Mouse (Mus musculus) naive thymus-derived CD4-positive, alpha-beta T cell, adult 2 months (primary cell): ENCODE results near the gene Pip4k2a.
A peak's percentile ranks its signal among the peaks of the same experiment; 100 is the strongest.

ENCODE experiments used
- DNase-seq: peaks from one replicate; pipeline ENCODE4 v3.0.0-alpha.2; 2011; ENCODE audit warnings: low read depth

Pip4k2a gene

DNA sequence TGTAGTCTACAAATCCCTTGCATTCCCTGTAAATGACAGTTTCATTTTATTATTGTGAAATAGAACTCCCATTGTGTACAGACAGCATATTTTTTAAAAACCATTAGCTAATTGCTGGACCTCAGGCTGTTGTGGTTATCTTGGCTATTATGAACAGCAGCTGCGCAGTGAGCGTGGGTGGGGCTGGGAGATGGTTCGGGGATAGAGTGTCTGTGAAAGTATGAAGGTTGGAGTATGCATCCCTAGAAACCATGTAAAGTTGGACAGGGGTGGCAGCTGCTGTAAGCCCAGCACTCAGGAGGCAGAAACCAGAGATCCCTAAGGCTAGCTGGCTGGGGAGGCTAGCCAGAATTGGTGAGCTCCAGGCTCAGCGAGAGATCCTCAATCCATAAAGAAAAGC, 158.4 kb downstream of the Pip4k2a start:
- no peak for DNase-seq

DNA sequence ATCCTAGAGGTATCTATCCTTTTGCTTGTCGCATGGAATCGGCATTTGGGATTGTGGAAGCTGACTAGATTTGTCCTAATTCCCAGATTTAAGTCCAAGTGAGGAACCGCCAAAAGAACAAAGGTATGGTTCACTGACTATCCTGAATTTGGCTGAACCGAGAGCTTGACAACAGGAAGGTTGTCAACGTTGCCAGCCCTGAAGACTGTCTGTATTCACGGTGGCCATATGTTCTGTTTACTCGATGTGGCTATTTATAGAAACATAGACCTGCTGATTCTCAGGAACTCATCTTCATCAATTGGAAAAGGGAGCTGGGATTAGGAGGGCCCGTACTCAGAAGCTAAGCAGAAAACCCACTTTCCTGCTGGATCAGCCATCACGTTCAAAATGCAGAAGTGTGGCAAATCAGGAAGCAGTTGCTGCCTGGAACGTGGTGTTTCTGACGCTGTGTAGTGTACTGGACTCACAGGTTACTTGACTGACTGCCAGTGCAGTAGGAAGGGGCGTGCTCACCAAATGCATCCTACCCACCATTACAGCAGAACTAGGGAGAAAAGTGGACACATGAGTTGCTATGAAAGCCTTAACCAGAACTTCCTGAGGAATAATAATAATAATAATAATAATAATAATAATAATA, 162.5 kb downstream of the Pip4k2a start:
- no peak for DNase-seq

DNA sequence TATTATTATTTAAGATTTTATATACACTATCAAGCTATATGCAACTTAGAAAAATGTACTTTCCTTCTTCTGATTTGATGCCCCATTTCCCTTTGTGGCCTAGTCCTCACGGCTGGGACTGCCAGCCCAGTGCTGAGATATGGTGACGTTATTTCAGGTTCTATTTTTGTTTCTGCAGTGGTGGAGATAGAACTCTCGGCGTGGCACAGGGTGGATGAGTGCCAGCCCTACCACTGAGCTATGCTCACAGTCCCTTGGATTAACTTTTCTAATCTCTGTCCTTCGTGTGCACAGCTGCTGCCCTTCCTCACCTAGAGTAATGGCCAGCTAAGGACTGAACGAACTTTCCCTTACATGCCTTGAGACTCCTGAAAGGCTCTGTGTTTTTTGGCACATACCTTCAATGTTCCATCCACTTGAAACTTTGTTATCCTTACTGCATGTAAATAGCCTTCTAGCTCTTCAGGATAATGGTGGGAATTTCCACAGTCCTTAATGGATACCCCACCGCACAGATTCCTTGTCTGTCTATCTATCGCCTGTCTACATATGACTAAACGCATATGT, 164.8 kb downstream of the Pip4k2a start:
- DNase-seq: no peak

DNA sequence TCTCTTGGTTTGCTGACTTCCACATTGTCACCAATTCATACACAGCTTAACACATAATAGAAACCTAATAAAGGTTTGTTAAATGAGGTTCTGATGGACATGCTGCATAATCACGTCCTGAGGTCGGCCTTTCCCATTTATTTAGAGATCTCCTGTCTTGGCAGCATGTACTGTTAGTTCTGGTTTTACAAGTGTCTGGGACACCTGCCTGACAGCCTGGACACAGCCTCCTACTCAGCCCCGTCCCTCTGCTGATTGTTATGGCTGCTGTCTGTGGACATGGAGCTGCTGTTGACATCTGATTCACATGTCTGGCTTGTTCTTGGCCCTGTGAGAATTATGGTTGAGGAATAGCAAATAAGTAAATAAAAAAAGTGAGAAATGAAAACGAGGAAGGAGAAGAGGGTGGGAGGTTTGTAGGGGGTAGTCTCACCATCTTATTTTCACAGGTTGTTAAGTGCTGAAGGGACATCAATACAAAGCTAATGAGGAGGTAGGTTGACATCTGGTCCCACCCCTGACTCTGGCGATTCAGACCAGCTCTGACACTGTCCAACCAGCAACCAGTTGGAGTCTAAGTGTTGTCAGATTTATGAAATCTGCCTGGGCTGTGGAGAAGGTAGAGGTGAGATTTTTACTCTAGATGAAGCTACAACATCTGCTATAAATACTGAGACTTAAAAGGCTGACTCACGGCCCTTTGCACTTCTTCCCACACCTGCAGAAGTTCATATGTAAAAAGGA, 166.7 kb downstream of the Pip4k2a start:
- DNase-seq: no peak

DNA sequence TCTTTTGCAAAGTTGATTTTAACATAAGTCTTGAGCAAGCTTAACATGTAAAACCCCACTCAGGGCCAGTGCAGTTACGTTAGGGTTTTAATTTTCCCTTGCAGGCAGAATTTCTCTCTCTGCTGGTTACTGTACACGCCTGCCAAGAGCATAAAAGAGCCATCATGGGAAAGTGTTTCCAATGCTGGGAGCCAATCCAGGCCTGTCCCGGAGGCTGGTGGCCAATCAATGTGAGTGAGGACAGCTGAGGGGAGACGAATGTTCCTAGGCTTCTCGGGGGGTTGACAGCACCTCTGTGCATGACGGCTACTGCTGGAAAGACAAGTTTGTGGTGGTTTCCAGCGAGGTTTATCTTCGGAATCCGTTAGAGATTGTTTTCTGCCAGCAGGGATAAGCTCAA, 175.2 kb downstream of the Pip4k2a start:
- DNase-seq: no peak

DNA sequence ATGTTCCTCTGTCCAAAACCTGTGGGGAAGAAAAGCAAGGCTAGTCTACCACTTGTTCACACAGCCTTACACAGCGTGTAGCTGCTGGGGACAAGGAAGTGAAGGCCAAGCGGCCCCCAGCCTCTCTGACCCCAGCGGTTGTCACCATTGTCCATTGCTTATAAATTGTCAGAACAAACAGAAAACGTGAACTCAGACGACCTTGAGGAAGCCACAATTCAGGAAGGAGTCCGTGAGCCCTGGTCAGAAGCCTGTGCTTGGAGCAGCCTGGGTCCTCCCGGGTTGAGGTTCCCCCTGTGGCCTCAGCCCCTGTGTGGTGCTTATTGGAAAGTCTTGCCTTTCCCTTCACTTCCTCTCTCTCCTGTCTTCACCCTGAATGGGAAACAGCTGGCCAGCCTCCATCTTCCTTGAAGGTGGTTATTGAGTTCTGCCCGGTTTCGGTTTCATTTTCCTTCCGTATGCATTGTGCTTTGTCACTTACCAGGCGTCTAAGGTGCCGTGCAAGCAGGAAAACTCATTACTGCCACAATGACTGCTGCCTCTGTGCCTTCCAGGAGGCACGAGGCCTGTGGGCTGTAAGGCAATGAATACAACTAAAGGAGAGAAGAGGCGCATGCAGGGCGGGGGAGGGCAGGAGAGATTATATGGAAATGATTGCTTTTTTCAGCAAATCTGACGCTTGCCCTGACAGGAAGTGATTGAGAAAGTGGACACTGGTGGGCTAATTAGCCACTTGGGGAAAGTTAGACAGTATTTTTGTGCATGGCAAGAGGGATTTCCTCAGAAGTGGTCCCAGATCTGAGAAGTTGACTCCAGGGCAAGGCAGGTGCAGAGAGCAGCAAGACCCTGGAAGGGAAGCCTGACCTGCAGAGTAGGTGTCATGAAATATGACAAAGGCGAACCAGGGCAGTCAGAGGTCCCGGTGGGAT, 176.2 kb downstream of the Pip4k2a start:
- DNase-seq: peak; percentile 90

DNA sequence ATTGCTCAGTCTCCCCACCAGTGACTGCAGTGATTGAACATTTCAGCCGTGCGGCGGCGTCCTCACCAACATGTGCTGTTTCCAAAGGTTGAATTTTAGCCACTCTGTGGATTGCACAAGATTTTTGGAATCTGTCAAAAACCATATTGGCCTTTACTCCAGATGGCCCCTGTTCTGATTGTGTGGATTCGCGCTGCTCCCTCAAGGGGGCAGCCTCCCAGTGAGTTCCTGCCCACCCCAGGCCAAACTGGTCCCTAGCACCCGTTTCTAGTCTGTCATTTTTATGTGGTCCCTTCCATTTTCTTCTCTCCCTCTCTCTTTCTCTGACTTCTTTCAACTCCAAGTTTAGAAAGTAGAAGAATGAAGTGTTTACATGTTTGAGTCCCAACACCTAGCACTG, 178.4 kb downstream of the Pip4k2a start:
- peak; percentile 20 for DNase-seq

DNA sequence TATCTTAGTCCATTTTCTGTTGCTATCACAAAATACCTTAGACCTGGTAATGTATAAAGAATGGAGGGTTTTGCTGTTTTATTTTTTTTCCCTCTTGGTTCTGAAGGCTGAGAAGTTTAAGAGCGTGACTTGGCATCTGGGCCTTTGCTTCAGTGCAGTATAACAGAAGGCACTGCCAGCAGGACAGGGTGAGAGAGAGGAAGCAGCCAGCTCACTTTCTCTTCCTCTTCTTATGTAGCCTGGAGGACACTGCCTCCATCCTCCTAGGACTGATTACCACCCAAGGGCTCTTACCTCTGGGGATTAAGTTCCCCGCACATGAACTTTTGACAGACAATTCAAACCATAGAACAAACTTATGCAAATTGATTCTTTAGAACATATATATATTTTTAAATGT, 181.9 kb downstream of the Pip4k2a start:
- no peak for DNase-seq

DNA sequence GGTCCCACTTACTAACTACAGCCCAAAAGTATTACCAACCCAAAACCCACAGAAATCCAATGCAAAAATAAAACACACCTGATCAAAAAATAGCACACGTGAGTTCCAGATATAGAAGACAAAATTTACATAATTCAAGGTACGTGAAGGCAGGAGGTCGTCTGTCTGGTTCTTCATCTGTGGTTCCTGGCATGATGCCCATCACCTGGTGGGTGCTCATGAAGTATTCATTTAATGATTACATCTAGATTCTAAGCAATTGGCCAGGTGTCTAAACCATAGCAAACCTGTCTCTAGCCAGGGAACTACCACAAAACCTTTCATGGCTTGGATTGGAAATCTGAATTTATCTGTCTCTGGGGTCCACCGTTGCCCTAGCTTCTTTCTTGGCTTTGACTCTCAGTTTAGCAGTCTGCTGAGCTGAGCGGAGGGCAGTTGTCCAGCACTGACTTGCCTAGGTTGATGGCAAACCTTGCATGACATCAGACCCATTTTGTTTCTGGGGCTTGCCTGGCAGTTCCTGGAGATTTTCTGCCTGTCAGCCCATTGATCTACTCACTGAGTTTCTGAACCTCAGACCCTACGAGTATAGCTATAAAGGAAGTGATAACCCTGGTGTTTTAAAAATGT, 182.5 kb downstream of the Pip4k2a start:
- DNase-seq: no peak

DNA sequence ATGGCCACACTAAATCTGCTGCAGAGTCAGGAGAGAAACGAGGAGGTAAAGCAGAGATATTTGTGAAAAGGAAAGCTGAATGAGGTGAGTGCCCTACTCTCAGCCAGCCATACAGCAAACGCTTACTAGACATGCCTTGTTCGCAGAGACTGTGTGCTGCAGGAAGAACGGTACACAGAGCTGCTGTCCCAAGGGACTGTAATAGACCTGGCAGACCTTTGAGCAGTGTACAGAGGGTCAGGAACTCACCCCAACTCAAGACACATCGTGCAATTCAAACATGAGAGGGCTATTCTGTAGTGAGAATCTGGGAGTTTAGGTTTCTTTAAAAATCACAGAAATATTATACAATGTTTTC, 183.5 kb downstream of the Pip4k2a start:
- no peak for DNase-seq

DNA sequence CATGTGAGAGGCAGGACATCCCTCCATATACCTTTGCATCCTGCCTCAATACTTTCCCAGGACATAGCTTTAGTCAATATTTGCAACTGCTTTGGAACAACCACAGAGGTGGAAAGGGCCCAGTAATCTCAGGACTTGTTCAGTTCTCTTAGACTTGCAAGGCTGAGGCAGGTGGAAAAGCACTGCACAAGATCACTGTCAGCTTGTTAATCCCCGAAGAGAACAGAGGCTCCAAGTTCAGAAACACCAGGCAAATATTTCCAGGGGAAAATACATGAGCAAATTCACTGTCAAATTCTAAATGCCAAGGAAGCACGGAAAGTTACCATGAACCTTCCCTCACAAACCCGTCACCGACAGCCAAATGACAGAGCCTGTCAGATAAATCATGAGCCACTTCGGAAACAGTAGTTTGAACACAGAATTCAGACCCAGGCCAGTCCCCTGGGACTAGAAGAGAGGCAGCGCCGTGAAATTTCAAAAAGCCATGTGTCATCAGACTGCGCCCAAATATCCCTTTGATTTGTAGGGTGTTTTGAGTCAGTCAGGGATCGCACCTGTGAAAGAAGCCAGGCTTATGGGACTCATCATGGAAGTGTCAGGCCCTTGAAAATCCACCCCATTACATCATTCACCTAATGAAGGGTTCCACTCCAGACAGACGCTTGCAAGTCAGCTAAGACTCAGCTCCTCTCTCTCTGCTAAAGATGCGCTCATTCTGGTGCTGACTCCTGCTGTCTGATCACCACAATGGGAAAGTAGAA, 184.1 kb downstream of the Pip4k2a start:
- no peak for DNase-seq

DNA sequence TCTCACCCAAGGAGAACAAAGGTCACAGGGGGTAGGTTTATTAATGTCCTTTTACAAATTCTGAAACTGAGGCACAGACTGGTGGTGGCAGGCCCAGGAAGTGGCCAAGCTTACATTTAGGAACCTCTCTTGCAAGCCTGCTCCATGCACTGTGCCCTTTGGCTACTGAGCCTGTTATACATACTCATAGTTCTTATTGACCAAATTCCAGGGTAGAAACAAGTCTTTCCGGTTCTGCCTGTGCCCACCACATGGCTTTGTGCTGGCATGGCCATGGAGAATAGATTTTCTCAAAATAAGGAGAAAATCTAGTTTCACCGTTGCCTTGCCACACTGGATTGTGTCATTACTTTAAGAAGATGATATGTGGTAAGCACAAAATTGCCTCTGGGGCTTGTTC, 190.0 kb downstream of the Pip4k2a start:
- no peak for DNase-seq

DNA sequence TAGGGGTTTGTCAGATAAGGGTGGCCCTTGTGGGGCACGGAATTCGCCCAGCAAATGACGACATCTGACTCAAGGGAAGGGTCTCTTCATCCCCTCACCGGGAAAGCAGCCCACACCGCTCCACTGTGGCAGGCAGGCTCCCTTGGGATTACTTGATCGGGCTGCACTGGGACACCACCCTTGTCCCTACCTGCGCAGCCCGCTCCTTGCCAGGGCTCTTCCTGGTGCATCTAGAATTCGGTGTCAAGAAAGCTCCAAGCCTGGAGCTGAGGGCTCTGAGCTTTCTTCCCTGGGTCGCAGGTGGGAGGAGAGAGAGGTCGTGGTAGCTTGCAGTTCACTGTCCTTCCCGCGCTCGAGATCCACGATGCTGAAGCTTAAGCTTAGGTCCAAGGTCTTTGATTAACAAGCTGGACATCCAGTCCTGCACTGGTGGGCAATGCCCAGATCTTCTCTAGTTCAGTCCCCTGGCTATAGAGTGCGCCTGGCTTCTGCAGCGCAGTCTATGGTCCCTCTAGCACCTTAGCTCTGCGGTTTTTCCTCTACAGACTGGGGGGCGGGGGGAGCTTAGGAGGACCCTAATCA, 196.6 kb downstream of the Pip4k2a start:
- peak; percentile 8 for DNase-seq

DNA sequence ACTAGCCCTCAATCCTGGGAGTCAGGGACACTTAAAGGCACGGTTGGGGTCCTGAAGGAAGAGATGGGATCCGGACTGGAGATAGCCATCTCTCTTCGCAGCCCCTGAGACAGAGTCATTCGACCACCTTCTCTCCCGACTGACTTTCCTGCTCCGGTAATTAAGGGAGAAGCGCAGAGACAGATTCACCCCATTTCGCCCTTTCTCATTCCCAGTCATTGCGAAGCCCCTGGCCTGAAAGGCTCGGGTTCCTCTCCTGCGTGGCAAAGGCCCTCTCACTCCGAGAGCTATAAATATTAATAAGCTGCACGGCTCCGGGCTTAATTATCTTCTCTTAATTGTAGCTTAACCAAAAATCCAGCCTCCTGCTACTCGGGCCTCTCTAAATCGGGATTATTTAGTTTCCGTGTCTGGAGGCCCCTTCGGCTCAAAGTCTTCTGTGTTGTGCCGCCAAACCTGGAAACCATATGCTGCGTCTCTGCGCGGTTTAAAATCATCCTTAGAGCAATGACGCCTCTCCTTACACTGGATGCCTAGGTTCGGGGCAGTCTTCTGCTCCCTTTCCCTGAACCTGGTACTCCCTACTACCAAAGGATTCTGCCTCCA, 197.2 kb downstream of the Pip4k2a start:
- DNase-seq: peak; percentile 27

DNA sequence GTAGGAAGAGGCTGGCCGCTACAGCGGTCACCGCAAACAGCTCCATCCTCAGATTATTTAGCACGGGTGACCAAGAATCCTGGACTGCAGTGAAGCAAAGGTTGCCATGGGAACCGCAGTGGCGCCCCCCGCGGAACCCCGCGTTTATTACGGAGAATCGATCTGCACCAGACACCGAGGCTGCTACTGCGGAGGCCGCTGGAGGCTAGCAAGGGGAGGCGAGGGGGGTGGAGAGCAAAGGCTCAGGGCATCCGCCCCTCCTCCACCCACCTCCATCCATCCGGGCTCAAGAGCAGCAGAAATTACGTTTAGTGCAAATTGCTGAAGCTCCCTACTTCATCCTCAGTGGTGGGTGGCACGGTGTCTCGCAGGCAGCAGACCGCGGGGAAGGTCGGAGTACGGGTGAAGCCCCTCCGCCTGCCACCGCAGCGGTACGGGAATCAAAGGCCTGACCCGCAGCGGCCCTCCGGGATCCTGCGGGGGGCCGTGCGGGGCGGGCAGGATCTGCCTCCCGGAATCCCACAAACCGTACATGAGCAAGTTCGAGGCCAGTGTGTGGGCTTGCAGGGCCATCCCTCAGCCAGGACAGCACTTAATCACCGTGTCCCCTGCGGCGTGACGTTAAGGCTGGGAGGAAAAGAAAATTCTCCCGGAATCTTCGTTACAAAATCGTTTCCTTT, 197.8 kb downstream of the Pip4k2a start:
- peak; percentile 66 for DNase-seq

DNA sequence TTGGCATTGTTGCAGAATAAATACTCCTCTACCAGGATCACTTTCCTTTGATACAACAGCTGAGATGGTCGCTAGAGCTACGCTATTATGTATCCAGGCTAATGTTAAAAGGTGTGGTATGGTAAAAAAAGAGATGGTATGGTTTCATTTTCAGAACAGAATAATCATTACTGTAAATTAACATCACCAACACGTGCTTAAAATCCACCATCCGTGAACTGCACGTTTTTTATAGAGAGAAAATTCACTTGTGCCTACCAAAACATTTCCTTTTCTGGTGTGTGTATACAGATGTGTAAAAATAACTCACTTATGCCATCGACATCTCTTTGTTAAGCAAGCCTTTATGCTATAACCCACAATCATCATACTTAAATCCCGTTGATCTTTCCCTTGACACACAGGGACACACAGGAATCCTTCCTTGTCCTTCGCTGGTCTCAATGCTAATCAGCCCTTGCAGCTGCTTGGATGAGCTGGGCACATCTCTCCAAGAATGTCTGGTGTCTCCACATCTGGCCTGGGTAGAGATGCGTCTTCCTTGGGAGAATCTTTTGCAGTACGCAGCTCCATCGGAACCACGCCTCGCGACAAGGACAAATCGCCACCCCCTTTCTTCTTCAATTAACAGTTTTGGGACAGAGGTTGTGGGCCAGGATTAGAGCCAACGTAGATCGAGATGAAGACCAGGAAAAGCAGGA, 198.5 kb downstream of the Pip4k2a start:
- DNase-seq: no peak

DNA sequence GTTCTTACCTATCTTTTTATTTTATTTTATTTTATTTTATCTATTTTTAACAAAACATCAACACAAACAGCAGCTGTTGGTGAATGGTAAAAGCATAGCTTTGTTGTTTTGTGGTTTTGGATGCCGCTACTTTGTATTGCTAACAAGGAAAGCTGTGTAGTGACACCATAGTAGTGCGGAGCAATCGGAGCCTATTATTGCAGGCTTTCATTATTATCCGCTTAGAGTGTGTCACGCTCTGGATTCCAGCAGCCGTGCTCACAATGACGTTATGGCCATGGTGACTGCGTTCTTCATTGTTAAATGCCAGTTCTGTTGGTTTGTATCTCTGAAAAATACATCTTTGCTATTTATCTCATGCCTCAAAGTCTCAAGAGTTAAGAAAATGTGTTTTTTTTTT, 200.2 kb downstream of the Pip4k2a start:
- DNase-seq: no peak

DNA sequence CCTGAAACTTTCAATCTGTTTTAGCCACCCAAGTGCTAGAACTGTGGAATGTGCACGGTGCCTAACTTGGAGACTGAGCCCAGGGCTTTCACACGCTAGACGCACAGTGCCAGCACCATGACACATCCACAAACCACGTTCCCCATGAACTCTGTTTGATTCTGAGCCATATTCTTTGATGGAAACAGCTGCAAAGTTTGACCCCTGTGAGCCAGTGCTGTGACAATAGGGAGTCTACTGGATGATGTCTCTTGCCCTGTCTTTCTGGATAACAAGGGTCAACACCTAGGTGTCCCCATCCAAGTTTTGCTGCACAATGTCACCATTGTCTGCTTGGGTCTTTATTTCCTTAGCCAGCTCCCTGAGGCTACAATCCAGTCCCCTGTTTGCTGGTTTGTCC, 203.7 kb downstream of the Pip4k2a start:
- DNase-seq: no peak
